Mouse (Mus musculus) gastrocnemius, postnatal 14 days (tissue): ENCODE measurements around the gene Cdr2l. TPM values are rescaled to one million over a fixed set of nuclear protein-coding genes. Genes with fewer than 3 reads are reported as not detected.
A peak's percentile ranks its signal among the peaks of the same experiment; 100 is the strongest.

Experiments used
- DNase-seq: peaks from one replicate; pipeline ENCODE4 v3.0.0; 2021; ENCODE audit warnings: mixed read lengths
- intact Hi-C: fragments of 180-260 bp; cut with DNase I; formaldehyde crosslinking; loops from one replicate; pipeline ENCODE4 v1.15.1; 2025; ENCODE audit warnings: low total_unique reads
- total RNA-seq, 2 experiments: library from RNA; stranded (reverse); gene quantifications; 2 replicates each; pipeline ENCODE4 v1.2.3; 2021

The Cdr2l gene
- total RNA-seq, 2 experiments from 2014 or later: 4.8 to 8.3 TPM

- intact Hi-C loops: no loop called here
- no peak for DNase-seq
These were observed 18.4 kb downstream of the Cdr2l start for GRCm38 (mm10) chr11:115400126-115400525.

- intact Hi-C loops: no loop called here
- DNase-seq: no peak
These were observed 19.1 kb downstream of the Cdr2l start for GRCm38 (mm10) chr11:115400630-115401391.

GRCm38 (mm10) chr11:115403338-115404124, 21.8 kb downstream of the Cdr2l start, which contains the start of gene Mrpl58:
Mrpl58 (plus strand) TSS chr11:115403752.
- intact Hi-C loops: no loop called here
- DNase-seq: peak; percentile 88

GRCm38 (mm10) chr11:115405723-115406122, 24.0 kb downstream of the Cdr2l start:
- intact Hi-C loops: no loop called here

GRCm38 (mm10) chr11:115406858-115407401, 25.2 kb downstream of the Cdr2l start:
- intact Hi-C loops: no loop called here

More at GRCm38 (mm10) chr11:115405723-115406122, 24.0 kb downstream of the Cdr2l start:
- no peak for DNase-seq

GRCm38 (mm10) chr11:115408266-115408920, 26.7 kb downstream of the Cdr2l start:
- DNase-seq: no peak
- intact Hi-C loops: no loop called here

More at GRCm38 (mm10) chr11:115406858-115407401, 25.2 kb downstream of the Cdr2l start:
- DNase-seq: no peak

- intact Hi-C loops: no loop called here
- no peak for DNase-seq
These were observed 27.8 kb downstream of the Cdr2l start for GRCm38 (mm10) chr11:115409556-115409955.

GRCm38 (mm10) chr11:115419531-115420237, 38.0 kb downstream of the Cdr2l start, which contains the start of the genes Atp5h and Kctd2:
Atp5h (minus strand) TSS chr11:115419962.
Kctd2 (plus strand) TSS chr11:115420128.
- peak; percentile 96 for DNase-seq
- intact Hi-C loops: loop anchor here (2.0 kb wide), 1 partner anchor 53 kb away; no protein-coding TSS in a partner anchor

GRCm38 (mm10) chr11:115420336-115421190, 38.8 kb downstream of the Cdr2l start:
- peak; percentile 64 for DNase-seq
- intact Hi-C loops: no loop called here

GRCm38 (mm10) chr11:115421328-115421727, 39.6 kb downstream of the Cdr2l start:
- intact Hi-C loops: no loop called here
- no peak for DNase-seq

- intact Hi-C loops: no loop called here
- no peak for DNase-seq
These were observed 40.3 kb downstream of the Cdr2l start for GRCm38 (mm10) chr11:115421972-115422371.

GRCm38 (mm10) chr11:115423091-115423490, 41.4 kb downstream of the Cdr2l start:
- DNase-seq: no peak
- intact Hi-C loops: no loop called here

- intact Hi-C loops: loop anchor here (5.0 kb wide), 1 partner anchor 67 kb away; no protein-coding TSS in a partner anchor
- DNase-seq: no peak
These were observed 43.0 kb downstream of the Cdr2l start for GRCm38 (mm10) chr11:115424666-115425065.

GRCm38 (mm10) chr11:115425671-115426070, 44.0 kb downstream of the Cdr2l start:
- no peak for DNase-seq
- intact Hi-C loops: loop anchor here (5.0 kb wide), 1 partner anchor 68 kb away; no protein-coding TSS in a partner anchor

GRCm38 (mm10) chr11:115427482-115428331, 46.0 kb downstream of the Cdr2l start:
- intact Hi-C loops: loop anchor here (5.0 kb wide), 1 partner anchor 70 kb away; no protein-coding TSS in a partner anchor
- DNase-seq: peak; percentile 68

GRCm38 (mm10) chr11:115429307-115429706, 47.6 kb downstream of the Cdr2l start:
- no peak for DNase-seq
- intact Hi-C loops: loop anchor here (5.0 kb wide), 1 partner anchor 72 kb away; no protein-coding TSS in a partner anchor

GRCm38 (mm10) chr11:115430561-115430960, 48.8 kb downstream of the Cdr2l start:
- no peak for DNase-seq
- intact Hi-C loops: no loop called here
